Mouse (Mus musculus) MEL (cell line): ENCODE data around the gene Comt. TPM values are rescaled to one million over a fixed set of nuclear protein-coding genes. Genes with fewer than 3 reads are reported as not detected.
A peak's percentile ranks its signal among the peaks of the same experiment; 100 is the strongest.

Source experiments
- DNase-seq: peaks from one replicate; pipeline ENCODE4 v3.0.0; 2011; ENCODE audit warnings: low read depth, low spot score
- H3K27ac ChIP-seq: 2 replicates; pipeline ENCODE4 v1.5.1; 2012; ENCODE audit warnings: low read depth, mild to moderate bottlenecking, control low read depth, low read length, moderate library complexity; ENCODE audit not compliant: control insufficient read depth
- H3K27me3 ChIP-seq, 2 experiments: fragments of 150-350 bp in 1 of 2; sonication (generic) in 1 of 2; 2 replicates each; pipeline ENCODE4 v1.6.1; 2012; ENCODE audit warnings: low read length in 2 of 2, mild to moderate bottlenecking in 2 of 2, improper control_type of control experiment in 1 of 2, moderate library complexity in 1 of 2; ENCODE audit not compliant: insufficient read depth in 2 of 2, control insufficient read depth in 1 of 2
- H3K36me3 ChIP-seq, 2 experiments: 2 replicates each; pipeline ENCODE4 v1.6.1; 2012 to 2014; ENCODE audit warnings: low read length in 2 of 2, improper control_type of control experiment in 1 of 2, inconsistent platforms in 1 of 2, mild to moderate bottlenecking in 1 of 2; ENCODE audit not compliant: insufficient read depth in 2 of 2, control insufficient read depth in 1 of 2
- H3K4me1 ChIP-seq, 2 experiments: fragments of 150-350 bp in 1 of 2; sonication (generic) in 1 of 2; 2 replicates each; pipeline ENCODE4 v1.6.1; 2012; ENCODE audit warnings: low read length in 2 of 2, improper control_type of control experiment in 1 of 2, mild to moderate bottlenecking in 1 of 2; ENCODE audit not compliant: insufficient read depth in 2 of 2, control insufficient read depth in 1 of 2
- H3K4me3 ChIP-seq, 2 experiments: fragments of 150-350 bp in 1 of 2; sonication (generic) in 1 of 2; 2 replicates each; pipeline ENCODE4 v1.5.1; 2012; ENCODE audit warnings: low read depth in 2 of 2, low read length in 2 of 2, mild to moderate bottlenecking in 2 of 2, moderate library complexity in 2 of 2, control low read depth in 1 of 2, improper control_type of control experiment in 1 of 2; ENCODE audit not compliant: control insufficient read depth in 1 of 2, insufficient read depth in 1 of 2
- H3K79me2 ChIP-seq: 2 replicates; pipeline ENCODE4 v1.6.1; 2012; ENCODE audit warnings: mild to moderate bottlenecking, low read length, moderate library complexity; ENCODE audit not compliant: control insufficient read depth, poor library complexity, insufficient read depth
- H3K9ac ChIP-seq: 2 replicates; pipeline ENCODE4 v1.6.1; 2012; ENCODE audit warnings: low read depth, mild to moderate bottlenecking, control low read depth, low read length, moderate library complexity; ENCODE audit not compliant: control insufficient read depth, poor library complexity, severe bottlenecking
- H3K9me3 ChIP-seq: fragments of 150-350 bp; sonication (generic); replicated peaks from 2 replicates; pipeline ENCODE4 v1.6.1; 2012; ENCODE audit warnings: mild to moderate bottlenecking, low read length, improper control_type of control experiment, moderate library complexity; ENCODE audit not compliant: insufficient read depth
- CHD2 ChIP-seq: IDR thresholded peaks from 2 replicates; pipeline ENCODE4 v1.6.1; 2011; ENCODE audit warnings: low read length, improper control_type of control experiment
- CTCF ChIP-seq, 3 experiments: IDR thresholded peaks in 2 of 3; conservative IDR thresholded peaks in 1 of 3; 2 replicates each; pipeline ENCODE4 v1.5.1; 2011 to 2012; ENCODE audit warnings: low read length in 3 of 3, low read depth in 2 of 3, mild to moderate bottlenecking in 2 of 3, improper control_type of control experiment in 1 of 3, inconsistent platforms in 1 of 3, mixed read lengths in 1 of 3, moderate library complexity in 1 of 3; ENCODE audit not compliant: control insufficient read depth in 1 of 3, insufficient read depth in 1 of 3, poor library complexity in 1 of 3, severe bottlenecking in 1 of 3
- E2F4 ChIP-seq: IDR thresholded peaks from 2 replicates; pipeline ENCODE4 v1.6.1; 2011; ENCODE audit warnings: low read depth, low read length, improper control_type of control experiment, borderline replicate concordance
- ELF1 ChIP-seq: IDR thresholded peaks from 2 replicates; pipeline ENCODE4 v1.6.1; 2014; ENCODE audit warnings: low read depth, mild to moderate bottlenecking, inconsistent platforms, low read length, improper control_type of control experiment, moderate library complexity
- EP300 ChIP-seq, 2 experiments: IDR thresholded peaks; 2 replicates each; pipeline ENCODE4 v1.6.1; 2011; ENCODE audit warnings: improper control_type of control experiment in 2 of 2, low read length in 2 of 2, low read depth in 1 of 2, mild to moderate bottlenecking in 1 of 2
- JUND ChIP-seq: IDR thresholded peaks from 2 replicates; pipeline ENCODE4 v1.6.1; 2011; ENCODE audit warnings: low read depth, mild to moderate bottlenecking, improper control_type of control experiment, low read length
- MAX ChIP-seq: IDR thresholded peaks from 2 replicates; pipeline ENCODE4 v1.6.1; 2011; ENCODE audit warnings: low read length, improper control_type of control experiment
- MAZ ChIP-seq: IDR thresholded peaks from 2 replicates; pipeline ENCODE4 v1.6.1; 2012; ENCODE audit warnings: low read depth, mild to moderate bottlenecking, inconsistent platforms, low read length, improper control_type of control experiment
- MEF2A ChIP-seq: IDR thresholded peaks from 2 replicates; pipeline ENCODE4 v1.6.1; 2014; ENCODE audit warnings: low read depth, mild to moderate bottlenecking, inconsistent platforms, low read length, improper control_type of control experiment; ENCODE audit not compliant: poor library complexity, insufficient replicate concordance, severe bottlenecking; ENCODE audit errors: extremely low read depth
- MYB ChIP-seq: IDR thresholded peaks from 2 replicates; pipeline ENCODE4 v1.6.1; 2011; ENCODE audit warnings: mild to moderate bottlenecking, low read depth, low read length, improper control_type of control experiment
- MYC ChIP-seq: IDR thresholded peaks from 2 replicates; pipeline ENCODE4 v1.6.1; 2011; ENCODE audit warnings: low read depth, mild to moderate bottlenecking, low read length, improper control_type of control experiment, moderate library complexity
- RAD21 ChIP-seq: IDR thresholded peaks from 2 replicates; pipeline ENCODE4 v1.6.1; 2011; ENCODE audit warnings: mild to moderate bottlenecking, low read depth, low read length, improper control_type of control experiment
- TAL1 ChIP-seq: IDR thresholded peaks from 2 replicates; pipeline ENCODE4 v1.6.1; 2012; ENCODE audit warnings: mild to moderate bottlenecking, inconsistent platforms, low read length, moderate library complexity, mixed read lengths
- TBP ChIP-seq: IDR thresholded peaks from 2 replicates; pipeline ENCODE4 v1.8.0; 2011; ENCODE audit warnings: low read depth, low read length, improper control_type of control experiment
- ZMIZ1 ChIP-seq: IDR thresholded peaks from 2 replicates; pipeline ENCODE4 v1.6.1; 2012; ENCODE audit warnings: low read depth, mild to moderate bottlenecking, inconsistent platforms, low read length, improper control_type of control experiment, moderate library complexity
- ZNF384 ChIP-seq: IDR thresholded peaks from 2 replicates; pipeline ENCODE4 v1.6.1; 2012; ENCODE audit warnings: low read depth, mild to moderate bottlenecking, inconsistent platforms, low read length, improper control_type of control experiment
- polyA plus RNA-seq, 2 experiments: library from polyadenylated mRNA; stranded (reverse) in 1 of 2; unstranded in 1 of 2; fragments of >175 nt in 1 of 2; fragments of >200 nt in 1 of 2; gene quantifications; 2 replicates each; pipeline versions ENCODE4 v1.2.1 to v1.2.4; 2012; ENCODE audit warnings: low replicate concordance in 2 of 2, low read depth in 1 of 2; ENCODE audit not compliant: insufficient read length in 2 of 2, insufficient read depth in 1 of 2, missing spikeins in 1 of 2
- total RNA-seq: library from RNA; depleted of rRNA; stranded (reverse); fragments of 300-350 nt; gene quantifications from 2 replicates; pipeline ENCODE4 v1.2.3, GENCODE M21; 2012

Comt gene
- total and polyA plus RNA-seq, 3 experiments = 62.5 to 71.8 TPM; not detected in 1

- Histone ChIP-seq H3K9me3 (no peaks in the 10 kb centered on the region), H3K4me3 (peak overlapping the region; percentile 80 to 100), H3K79me2 (peaks cover 30% of the 10 kb centered on the region), H3K36me3 (peaks cover 0 to 42% of the 10 kb centered on the region in 2 experiments; a peak in 3 of 4 replicates), H3K4me1 (peaks cover 31 to 37% of the 10 kb centered on the region in 2 experiments), H3K9ac (peak overlapping the region; percentile 88), H3K27me3 (no peaks in the 10 kb centered on the region), H3K27ac (peak overlapping the region; percentile 52)
- DNase-seq = peak; percentile 53
- TF ChIP-seq MAZ (no peak), TAL1 (no peak), JUND (no peak), ZNF384 (no peak), CHD2 (no peak), E2F4 (no peak), MYB (no peak), TBP (no peak), CTCF (IDR thresholded peaks at IDR 0.05 in 2 of 3, conservative IDR thresholded peaks at IDR 0.05 in 1 of 3; ENCODE audit: control insufficient read depth in 1 of 3, insufficient read depth in 1 of 3, low read depth in 2 of 3, low read length in 3 of 3, poor library complexity in 1 of 3, severe bottlenecking in 1 of 3) (no peak), MYC (no peak), EP300 (IDR thresholded peaks at IDR 0.05; ENCODE audit: low read depth in 1 of 2, low read length in 2 of 2) (no peak)
These were observed 1.0 kb downstream of the Comt start for GRCm38 (mm10) chr16:18425475-18426214.

GRCm38 (mm10) chr16:18424364-18425045, 2.1 kb downstream of the Comt start:
- no peak overlapping the region for H3K4me3 ChIP-seq
- no peaks in the 10 kb centered on the region for H3K27me3 ChIP-seq
- H3K4me1 ChIP-seq = peaks cover 30 to 40% of the 10 kb centered on the region in 2 experiments
- no peak for DNase-seq
- peaks cover 29% of the 10 kb centered on the region for H3K79me2 ChIP-seq
- H3K9ac ChIP-seq = no peak overlapping the region
- no peak overlapping the region for H3K27ac ChIP-seq
- H3K36me3 ChIP-seq = peaks cover 0 to 41% of the 10 kb centered on the region in 2 experiments; a peak in 3 of 4 replicates
- TF ChIP-seq E2F4 (no peak), ELF1 (no peak), TBP (no peak), MAX (no peak), RAD21 (no peak), ZMIZ1 (no peak), MEF2A (no peak)
- no peaks in the 10 kb centered on the region for H3K9me3 ChIP-seq
